Mouse (Mus musculus): ENCODE results near the gene Cyp19a1.

DNA sequence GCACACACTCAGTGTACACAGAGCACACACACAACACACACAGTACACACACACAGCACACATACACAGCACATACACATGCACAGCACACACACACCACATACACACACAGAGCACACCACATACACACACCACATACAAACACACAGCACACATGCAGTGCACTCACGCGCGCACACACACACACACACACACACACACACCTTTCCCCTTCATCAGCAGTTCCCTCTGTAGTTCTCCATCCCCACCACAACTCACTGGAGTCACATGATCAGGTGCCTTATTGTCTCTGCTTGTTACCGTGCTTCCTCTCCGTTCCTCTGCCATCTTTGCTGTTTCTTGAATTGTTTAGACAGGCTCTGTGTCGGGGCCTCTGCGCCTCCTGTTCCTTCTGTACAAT lies 85.4 kb downstream of the Cyp19a1 start:
- no peak for TF ChIP-seq POLR2A (IDR thresholded peaks at IDR 0.05; ENCODE audit: extremely low read depth, insufficient read depth, low read length)
- no peak for TF ChIP-seq CTCF (IDR thresholded peaks at IDR 0.05; ENCODE audit: extremely low read depth, insufficient read depth, low read length)

Data from cortical plate, adult 2 months (tissue).